Mouse (Mus musculus): ENCODE data around the gene Trak1. TPM values are rescaled to one million over a fixed set of nuclear protein-coding genes. Genes with fewer than 3 reads are reported as not detected.

The Trak1 gene
- polyA plus RNA-seq, 1 experiment = 31.0 TPM

GRCm38 (mm10) chr9:121336324-121336946, 39.1 kb downstream of the Trak1 start:
- Histone ChIP-seq H3K4me1 (ENCODE audit: control insufficient read depth, insufficient read depth, insufficient read length) (peaks cover 10% of the 10 kb centered on the region; the same call in 1 of the 2 replicates), H3K4me3 (ENCODE audit: extremely low read depth, insufficient read depth, insufficient read length) (no peak overlapping the region), H3K27ac (ENCODE audit: insufficient read depth, low read length) (no peak overlapping the region), H3K27me3 (ENCODE audit: control insufficient read depth, insufficient read depth, low read length) (no peaks in the 10 kb centered on the region), H3K36me3 (ENCODE audit: control insufficient read depth, insufficient read depth, low read length) (no peaks in the 10 kb centered on the region)
- no peak for DNase-seq (ENCODE audit: low read depth in 1 of 2, low spot score in 2 of 2)
- 95% methylated on average over 15 of the region's 15 CpGs for WGBS
- TF ChIP-seq CTCF (IDR thresholded peaks at IDR 0.05; ENCODE audit: extremely low read depth, insufficient read depth, insufficient read length, insufficient replicate concordance) (no peak), POLR2A (IDR thresholded peaks at IDR 0.05; ENCODE audit: low read depth, low read length) (no peak)

GRCm38 (mm10) chr9:121337216-121337937, 40.1 kb downstream of the Trak1 start:
- no peak for TF ChIP-seq POLR2A (IDR thresholded peaks at IDR 0.05; ENCODE audit: low read depth, low read length)
- TF ChIP-seq CTCF (IDR thresholded peaks at IDR 0.05; ENCODE audit: extremely low read depth, insufficient read depth, insufficient read length, insufficient replicate concordance) = no peak
- WGBS = 64% methylated on average over 9 of the region's 9 CpGs
- peaks cover 2% of the 10 kb centered on the region; the same call in 1 of the 2 replicates for H3K36me3 ChIP-seq (ENCODE audit: control insufficient read depth, insufficient read depth, low read length)
- no peak overlapping the region for H3K27ac ChIP-seq (ENCODE audit: insufficient read depth, low read length)
- H3K4me3 ChIP-seq (ENCODE audit: extremely low read depth, insufficient read depth, insufficient read length) = no peak overlapping the region
- peaks cover 2% of the 10 kb centered on the region; the same call in 1 of the 2 replicates for H3K4me1 ChIP-seq (ENCODE audit: control insufficient read depth, insufficient read depth, insufficient read length)
- H3K27me3 ChIP-seq (ENCODE audit: control insufficient read depth, insufficient read depth, low read length) = no peaks in the 10 kb centered on the region
- DNase-seq (ENCODE audit: low read depth in 1 of 2, low spot score in 2 of 2) = no peak

- no peak overlapping the region for H3K4me3 ChIP-seq (ENCODE audit: extremely low read depth, insufficient read depth, insufficient read length)
- TF ChIP-seq POLR2A (IDR thresholded peaks at IDR 0.05; ENCODE audit: low read depth, low read length) (no peak), CTCF (IDR thresholded peaks at IDR 0.05; ENCODE audit: extremely low read depth, insufficient read depth, insufficient read length, insufficient replicate concordance) (no peak)
- peaks cover 2% of the 10 kb centered on the region; the same call in 1 of the 2 replicates for H3K36me3 ChIP-seq (ENCODE audit: control insufficient read depth, insufficient read depth, low read length)
- H3K27me3 ChIP-seq (ENCODE audit: control insufficient read depth, insufficient read depth, low read length) = no peaks in the 10 kb centered on the region
- 89% methylated on average over 3 of the region's 3 CpGs for WGBS
- no peaks in the 10 kb centered on the region for H3K4me1 ChIP-seq (ENCODE audit: control insufficient read depth, insufficient read depth, insufficient read length)
- DNase-seq (ENCODE audit: low read depth in 1 of 2, low spot score in 2 of 2) = no peak
- H3K27ac ChIP-seq (ENCODE audit: insufficient read depth, low read length) = no peak overlapping the region
These were observed 40.6 kb downstream of the Trak1 start for GRCm38 (mm10) chr9:121337938-121338289.

- Histone ChIP-seq H3K36me3 (ENCODE audit: control insufficient read depth, insufficient read depth, low read length) (peaks cover 2% of the 10 kb centered on the region; the same call in 1 of the 2 replicates), H3K27me3 (ENCODE audit: control insufficient read depth, insufficient read depth, low read length) (no peaks in the 10 kb centered on the region), H3K27ac (ENCODE audit: insufficient read depth, low read length) (no peak overlapping the region), H3K4me1 (ENCODE audit: control insufficient read depth, insufficient read depth, insufficient read length) (no peaks in the 10 kb centered on the region), H3K4me3 (ENCODE audit: extremely low read depth, insufficient read depth, insufficient read length) (no peak overlapping the region)
- no peak for DNase-seq (ENCODE audit: low read depth in 1 of 2, low spot score in 2 of 2)
- WGBS = 95% methylated on average over 7 of the region's 7 CpGs
- TF ChIP-seq CTCF (IDR thresholded peaks at IDR 0.05; ENCODE audit: extremely low read depth, insufficient read depth, insufficient read length, insufficient replicate concordance) = no peak
- no peak for TF ChIP-seq POLR2A (IDR thresholded peaks at IDR 0.05; ENCODE audit: low read depth, low read length)
These were observed 44.5 kb downstream of the Trak1 start for GRCm38 (mm10) chr9:121341832-121342231.

- Histone ChIP-seq H3K4me3 (ENCODE audit: extremely low read depth, insufficient read depth, insufficient read length) (no peak overlapping the region), H3K4me1 (ENCODE audit: control insufficient read depth, insufficient read depth, insufficient read length) (peaks cover 3% of the 10 kb centered on the region; the same call in 1 of the 2 replicates), H3K27ac (ENCODE audit: insufficient read depth, low read length) (no peak overlapping the region), H3K27me3 (ENCODE audit: control insufficient read depth, insufficient read depth, low read length) (no peaks in the 10 kb centered on the region), H3K36me3 (ENCODE audit: control insufficient read depth, insufficient read depth, low read length) (peaks cover 2% of the 10 kb centered on the region; the same call in 1 of the 2 replicates)
- 89% methylated on average over 5 of the region's 5 CpGs for WGBS
- no peak for DNase-seq (ENCODE audit: low read depth in 1 of 2, low spot score in 2 of 2)
- TF ChIP-seq CTCF (IDR thresholded peaks at IDR 0.05; ENCODE audit: extremely low read depth, insufficient read depth, insufficient read length, insufficient replicate concordance) (no peak), POLR2A (IDR thresholded peaks at IDR 0.05; ENCODE audit: low read depth, low read length) (no peak)
These were observed 45.3 kb downstream of the Trak1 start for GRCm38 (mm10) chr9:121342510-121343110.

- no peaks in the 10 kb centered on the region for H3K27me3 ChIP-seq (ENCODE audit: control insufficient read depth, insufficient read depth, low read length)
- WGBS = 87% methylated on average over 14 of the region's 14 CpGs
- no peak for TF ChIP-seq CTCF (IDR thresholded peaks at IDR 0.05; ENCODE audit: extremely low read depth, insufficient read depth, insufficient read length, insufficient replicate concordance)
- no peak for DNase-seq (ENCODE audit: low read depth in 1 of 2, low spot score in 2 of 2)
- H3K27ac ChIP-seq (ENCODE audit: insufficient read depth, low read length) = no peak overlapping the region
- H3K4me3 ChIP-seq (ENCODE audit: extremely low read depth, insufficient read depth, insufficient read length) = no peak overlapping the region
- H3K4me1 ChIP-seq (ENCODE audit: control insufficient read depth, insufficient read depth, insufficient read length) = peaks cover 10% of the 10 kb centered on the region; the same call in 1 of the 2 replicates
- H3K36me3 ChIP-seq (ENCODE audit: control insufficient read depth, insufficient read depth, low read length) = peaks cover 2% of the 10 kb centered on the region; the same call in 1 of the 2 replicates
These were observed 46.0 kb downstream of the Trak1 start for GRCm38 (mm10) chr9:121343122-121343876.
